Mouse (Mus musculus) forebrain, embryonic 14.5 days (tissue): ENCODE results near the gene Gm20388. TPM values are rescaled to one million over a fixed set of nuclear protein-coding genes. Genes with fewer than 3 reads are reported as not detected.

Source experiments
- ATAC-seq: fragments of 200-750 bp; cut with Nextera tagmentation; 2 replicates; pipeline ENCODE4 v1.8.0; 2017; ENCODE audit warnings: mild to moderate bottlenecking, moderate library complexity
- DNase-seq: peaks from one replicate; pipeline ENCODE4 v3.0.0-alpha.2; 2015; ENCODE audit warnings: low spot score
- H3K27ac ChIP-seq: fragments of 300-500 bp; sonication (generic); 2 replicates; pipeline ENCODE4 v1.5.1; 2014; ENCODE audit warnings: low read depth, mild to moderate bottlenecking, control low read depth, low read length, moderate library complexity
- H3K27me3 ChIP-seq: fragments of 300-500 bp; sonication (generic); replicated peaks from 2 replicates; pipeline ENCODE4 v1.6.1; 2014; ENCODE audit warnings: low read length, control low read depth, mixed read lengths; ENCODE audit not compliant: control insufficient read depth, insufficient read depth
- H3K36me3 ChIP-seq: fragments of 300-500 bp; sonication (generic); 2 replicates; pipeline ENCODE4 v1.6.1; 2014; ENCODE audit warnings: low read length, control low read depth; ENCODE audit not compliant: control insufficient read depth, insufficient read depth
- H3K4me1 ChIP-seq: fragments of 300-500 bp; sonication (generic); 2 replicates; pipeline ENCODE4 v1.6.1; 2014; ENCODE audit warnings: antibody characterized with exemption, low read length, control low read depth; ENCODE audit not compliant: control insufficient read depth, insufficient read depth
- H3K4me2 ChIP-seq: fragments of 300-500 bp; sonication (generic); 2 replicates; pipeline ENCODE4 v1.6.1; 2014; ENCODE audit warnings: mild to moderate bottlenecking, control low read depth, low read length
- H3K4me3 ChIP-seq: fragments of 300-500 bp; sonication (generic); 2 replicates; pipeline ENCODE4 v1.5.1; 2014; ENCODE audit warnings: low read depth, low read length, control low read depth
- H3K9ac ChIP-seq: fragments of 300-500 bp; sonication (generic); 2 replicates; pipeline ENCODE4 v1.6.1; 2014; ENCODE audit warnings: mild to moderate bottlenecking, low read length, control low read depth, moderate library complexity
- H3K9me3 ChIP-seq: fragments of 300-500 bp; sonication (generic); replicated peaks from 2 replicates; pipeline ENCODE4 v1.6.1; 2016; ENCODE audit warnings: low read length, control low read depth, mixed read lengths; ENCODE audit not compliant: control insufficient read depth
- WGBS: fragments of 180-500 bp; shearing (Covaris S2); extraction: QIAGEN DNeasy Blood & Tissue Kit; methylation state at CpG from one replicate; pipeline ENCODE4 v1.1.7; 2014; 5-methylcytosine and 5-hydroxymethylcytosine counted together
- polyA plus RNA-seq: library from polyadenylated mRNA; unstranded; fragments of >200 nt; fragmentation: Nextera tagmentation; extraction: Ambion mirVana; gene quantifications from 2 replicates; pipeline ENCODE4 v1.2.1, GENCODE M21; 2014

Gm20388 gene
- polyA plus RNA-seq, 1 experiment from 2014 or later: 7.4 TPM

- no peak for ATAC-seq
- WGBS: 95% methylated on average over 6 of the region's 6 CpGs
- H3K36me3 ChIP-seq: peaks cover 5% of the 10 kb centered on the region
These were observed 4400.5 kb downstream of the Gm20388 start for GRCm38 (mm10) chr8:124311111-124311510.

GRCm38 (mm10) chr8:124311723-124312122 lies 4401.1 kb downstream of the Gm20388 start:
- Histone ChIP-seq H3K4me3 (no peak overlapping the region), H3K4me2 (no peak overlapping the region), H3K4me1 (peaks cover 8% of the 10 kb centered on the region), H3K9me3 (no peaks in the 10 kb centered on the region), H3K36me3 (peaks cover 5% of the 10 kb centered on the region), H3K27me3 (no peaks in the 10 kb centered on the region), H3K27ac (no peak overlapping the region), H3K9ac (no peak overlapping the region)
- ATAC-seq (no peak), DNase-seq (no peak)
- 94% methylated on average over 17 of the region's 17 CpGs for WGBS

More at GRCm38 (mm10) chr8:124311111-124311510, 4400.5 kb downstream of the Gm20388 start:
- Histone ChIP-seq H3K4me3 (no peak overlapping the region), H3K27ac (no peak overlapping the region), H3K9me3 (no peaks in the 10 kb centered on the region), H3K4me1 (peaks cover 8% of the 10 kb centered on the region), H3K4me2 (no peak overlapping the region), H3K27me3 (no peaks in the 10 kb centered on the region), H3K9ac (no peak overlapping the region)
- DNase-seq: no peak

- DNase-seq: no peak
- H3K4me1 ChIP-seq: peaks cover 11% of the 10 kb centered on the region
- no peak overlapping the region for H3K27ac ChIP-seq
- 94% methylated on average over 10 of the region's 10 CpGs for WGBS
- no peak overlapping the region for H3K9ac ChIP-seq
- no peak overlapping the region for H3K4me3 ChIP-seq
- peaks cover 5% of the 10 kb centered on the region for H3K36me3 ChIP-seq
- H3K27me3 ChIP-seq: no peaks in the 10 kb centered on the region
- no peaks in the 10 kb centered on the region for H3K9me3 ChIP-seq
- no peak overlapping the region for H3K4me2 ChIP-seq
- no peak for ATAC-seq
These were observed 4401.6 kb downstream of the Gm20388 start for GRCm38 (mm10) chr8:124312228-124312627.

- DNase-seq (peak; percentile 68), ATAC-seq (peak; percentile 70)
- H3K9me3 ChIP-seq: no peaks in the 10 kb centered on the region
- H3K4me3 ChIP-seq: no peak overlapping the region
- no peaks in the 10 kb centered on the region for H3K36me3 ChIP-seq
- 13% methylated on average over 10 of the region's 10 CpGs for WGBS
- H3K4me1 ChIP-seq: peaks cover 13% of the 10 kb centered on the region
- H3K27me3 ChIP-seq: no peaks in the 10 kb centered on the region
- H3K27ac ChIP-seq: peak overlapping the region; percentile 48; the same call in 1 of the 2 replicates
- H3K4me2 ChIP-seq: no peak overlapping the region
- peak overlapping the region; percentile 37; the same call in 1 of the 2 replicates for H3K9ac ChIP-seq
These were observed 4404.2 kb downstream of the Gm20388 start for GRCm38 (mm10) chr8:124314803-124315202.

GRCm38 (mm10) chr8:124316466-124317136 lies 4406.0 kb downstream of the Gm20388 start:
- Histone ChIP-seq H3K4me3 (no peak overlapping the region), H3K27ac (no peak overlapping the region), H3K9ac (no peak overlapping the region), H3K9me3 (no peaks in the 10 kb centered on the region), H3K4me2 (no peak overlapping the region), H3K4me1 (peaks cover 21% of the 10 kb centered on the region), H3K36me3 (no peaks in the 10 kb centered on the region), H3K27me3 (no peaks in the 10 kb centered on the region)
- DNase-seq: no peak
- 55% methylated on average over 12 of the region's 12 CpGs for WGBS
- ATAC-seq: no peak

- no peaks in the 10 kb centered on the region for H3K36me3 ChIP-seq
- H3K9ac ChIP-seq: no peak overlapping the region
- no peak overlapping the region for H3K4me3 ChIP-seq
- DNase-seq: no peak
- ATAC-seq: no peak
- peaks cover 27% of the 10 kb centered on the region for H3K4me1 ChIP-seq
- H3K27me3 ChIP-seq: no peaks in the 10 kb centered on the region
- H3K4me2 ChIP-seq: no peak overlapping the region
- 67% methylated on average over 8 of the region's 8 CpGs for WGBS
- no peak overlapping the region for H3K27ac ChIP-seq
- H3K9me3 ChIP-seq: no peaks in the 10 kb centered on the region
These were observed 4406.6 kb downstream of the Gm20388 start for GRCm38 (mm10) chr8:124317191-124317682.

- H3K4me1 ChIP-seq: peaks cover 31% of the 10 kb centered on the region
- no peaks in the 10 kb centered on the region for H3K9me3 ChIP-seq
- no peak overlapping the region for H3K4me3 ChIP-seq
- no peaks in the 10 kb centered on the region for H3K36me3 ChIP-seq
- no peak for DNase-seq
- 79% methylated on average over 6 of the region's 6 CpGs for WGBS
- H3K27ac ChIP-seq: no peak overlapping the region
- no peak for ATAC-seq
- H3K9ac ChIP-seq: no peak overlapping the region
- H3K4me2 ChIP-seq: no peak overlapping the region
- no peaks in the 10 kb centered on the region for H3K27me3 ChIP-seq
These were observed 4407.2 kb downstream of the Gm20388 start for GRCm38 (mm10) chr8:124317821-124318220.

- DNase-seq: no peak
- Histone ChIP-seq H3K4me3 (no peak overlapping the region), H3K4me2 (no peak overlapping the region), H3K27ac (no peak overlapping the region), H3K36me3 (no peaks in the 10 kb centered on the region; the same call in 1 of the 2 replicates), H3K9ac (no peak overlapping the region), H3K27me3 (no peaks in the 10 kb centered on the region), H3K9me3 (no peaks in the 10 kb centered on the region), H3K4me1 (peaks cover 31% of the 10 kb centered on the region)
- no peak for ATAC-seq
- WGBS: 83% methylated on average over 11 of the region's 11 CpGs
These were observed 4408.1 kb downstream of the Gm20388 start for GRCm38 (mm10) chr8:124318612-124319315.

- peaks cover 31% of the 10 kb centered on the region for H3K4me1 ChIP-seq
- DNase-seq: no peak
- no peak overlapping the region for H3K9ac ChIP-seq
- no peak overlapping the region for H3K4me2 ChIP-seq
- no peak overlapping the region for H3K4me3 ChIP-seq
- no peak overlapping the region for H3K27ac ChIP-seq
- 92% methylated on average over 4 of the region's 4 CpGs for WGBS
- H3K9me3 ChIP-seq: no peaks in the 10 kb centered on the region
- no peaks in the 10 kb centered on the region for H3K27me3 ChIP-seq
- peaks cover 5% of the 10 kb centered on the region; the same call in 1 of the 2 replicates for H3K36me3 ChIP-seq
- no peak for ATAC-seq
These were observed 4408.6 kb downstream of the Gm20388 start for GRCm38 (mm10) chr8:124319316-124319652.
